Mouse (Mus musculus): ENCODE measurements around the gene C8b. TPM values are rescaled to one million over a fixed set of nuclear protein-coding genes. Genes with fewer than 3 reads are reported as not detected.

The C8b gene
- not detected in 2 replicates for polyA plus RNA-seq (2015; fragmentation: Nextera tagmentation; extraction: Ambion mirVana)

GRCm38 (mm10) chr4:104766065-104766464, at the start of gene C8b:
C8b (plus strand) TSS chr4:104766317.
- no peaks in the 10 kb centered on the region for H3K36me3 ChIP-seq
- no peak for ATAC-seq (ENCODE audit: low FRiP score, low read depth)
- no peak within 1 kb of the TSS for H3K4me3 ChIP-seq
- peaks cover 11% of the 10 kb centered on the region for H3K27me3 ChIP-seq
- H3K9ac ChIP-seq: no peak within 1 kb of the TSS
- H3K9me3 ChIP-seq: no peaks in the 10 kb centered on the region
- no peaks in the 10 kb centered on the region for H3K4me1 ChIP-seq
- WGBS: 92% methylated on average over 8 of the region's 8 CpGs
- no peak within 1 kb of the TSS for H3K27ac ChIP-seq
- H3K4me2 ChIP-seq (replicated peaks): no peak within 1 kb of the TSS

GRCm38 (mm10) chr4:104716506-104716905, 49.6 kb upstream of the C8b start:
- no peaks in the 10 kb centered on the region for H3K36me3 ChIP-seq
- WGBS: 83% methylated on average over 1 of the region's 1 CpGs
- no peak overlapping the region for H3K9ac ChIP-seq
- H3K4me1 ChIP-seq: peaks cover 47% of the 10 kb centered on the region
- H3K27ac ChIP-seq: no peak overlapping the region
- no peak overlapping the region for H3K4me2 ChIP-seq (replicated peaks)
- no peaks in the 10 kb centered on the region for H3K9me3 ChIP-seq
- ATAC-seq (ENCODE audit: low FRiP score, low read depth): no peak
- peaks cover 59% of the 10 kb centered on the region for H3K27me3 ChIP-seq
- no peak overlapping the region for H3K4me3 ChIP-seq

- H3K27me3 ChIP-seq: peaks cover 56% of the 10 kb centered on the region
- WGBS: 49% methylated on average over 13 of the region's 13 CpGs
- H3K4me1 ChIP-seq: peaks cover 35% of the 10 kb centered on the region
- H3K36me3 ChIP-seq: no peaks in the 10 kb centered on the region
- ATAC-seq (ENCODE audit: low FRiP score, low read depth): no peak
- H3K9ac ChIP-seq: no peak overlapping the region
- H3K4me3 ChIP-seq: no peak overlapping the region
- no peaks in the 10 kb centered on the region for H3K9me3 ChIP-seq
- H3K27ac ChIP-seq: no peak overlapping the region
- H3K4me2 ChIP-seq (replicated peaks): no peak overlapping the region
Measured at GRCm38 (mm10) chr4:104718973-104719795, 46.9 kb upstream of the C8b start.

GRCm38 (mm10) chr4:104723527-104724045, 42.5 kb upstream of the C8b start:
- no peaks in the 10 kb centered on the region for H3K36me3 ChIP-seq
- WGBS: 56% methylated on average over 6 of the region's 6 CpGs
- peaks cover 22% of the 10 kb centered on the region for H3K4me1 ChIP-seq
- H3K4me3 ChIP-seq: no peak overlapping the region
- no peak overlapping the region for H3K27ac ChIP-seq
- H3K9ac ChIP-seq: no peak overlapping the region
- ATAC-seq (ENCODE audit: low FRiP score, low read depth): no peak
- H3K4me2 ChIP-seq (replicated peaks): peak overlapping the region; percentile 41
- peaks cover 29% of the 10 kb centered on the region for H3K27me3 ChIP-seq
- H3K9me3 ChIP-seq: no peaks in the 10 kb centered on the region

- H3K4me3 ChIP-seq: no peak overlapping the region
- WGBS: 15% methylated on average over 5 of the region's 5 CpGs
Measured at GRCm38 (mm10) chr4:104724258-104724657, 41.9 kb upstream of the C8b start.

GRCm38 (mm10) chr4:104725673-104726072, 40.4 kb upstream of the C8b start:
- Histone ChIP-seq H3K27ac (no peak overlapping the region), H3K9me3 (no peaks in the 10 kb centered on the region), H3K36me3 (no peaks in the 10 kb centered on the region), H3K4me3 (no peak overlapping the region), H3K27me3 (peaks cover 11% of the 10 kb centered on the region), H3K4me1 (peaks cover 17% of the 10 kb centered on the region), H3K9ac (no peak overlapping the region), H3K4me2 (replicated peaks) (no peak overlapping the region)
- 53% methylated on average over 3 of the region's 3 CpGs for WGBS
- no peak for ATAC-seq (ENCODE audit: low FRiP score, low read depth)

More at GRCm38 (mm10) chr4:104724258-104724657, 41.9 kb upstream of the C8b start:
- Histone ChIP-seq H3K27me3 (peaks cover 23% of the 10 kb centered on the region), H3K4me1 (peaks cover 18% of the 10 kb centered on the region), H3K4me2 (replicated peaks) (peak overlapping the region; percentile 41), H3K9me3 (no peaks in the 10 kb centered on the region), H3K27ac (no peak overlapping the region), H3K36me3 (no peaks in the 10 kb centered on the region), H3K9ac (no peak overlapping the region)
- ATAC-seq (ENCODE audit: low FRiP score, low read depth): no peak

- no peaks in the 10 kb centered on the region for H3K36me3 ChIP-seq
- no peak overlapping the region for H3K4me2 ChIP-seq (replicated peaks)
- no peak for ATAC-seq (ENCODE audit: low FRiP score, low read depth)
- no peaks in the 10 kb centered on the region for H3K27me3 ChIP-seq
- H3K4me3 ChIP-seq: no peak overlapping the region
- no peaks in the 10 kb centered on the region for H3K9me3 ChIP-seq
- no peak overlapping the region for H3K9ac ChIP-seq
- H3K27ac ChIP-seq: no peak overlapping the region
- 78% methylated on average over 8 of the region's 8 CpGs for WGBS
- peaks cover 7% of the 10 kb centered on the region for H3K4me1 ChIP-seq
Measured at GRCm38 (mm10) chr4:104729185-104729584, 36.9 kb upstream of the C8b start.

- Histone ChIP-seq H3K36me3 (no peaks in the 10 kb centered on the region), H3K4me2 (replicated peaks) (no peak overlapping the region), H3K9me3 (no peaks in the 10 kb centered on the region), H3K4me3 (no peak overlapping the region), H3K9ac (no peak overlapping the region), H3K4me1 (peaks cover 14% of the 10 kb centered on the region; the same call in 1 of the 2 replicates), H3K27me3 (no peaks in the 10 kb centered on the region), H3K27ac (no peak overlapping the region)
- 52% methylated on average over 6 of the region's 6 CpGs for WGBS
- ATAC-seq (ENCODE audit: low FRiP score, low read depth): no peak
Measured at GRCm38 (mm10) chr4:104746500-104746899, 19.6 kb upstream of the C8b start.

GRCm38 (mm10) chr4:104754090-104754489, 12.0 kb upstream of the C8b start:
- no peak overlapping the region for H3K4me2 ChIP-seq (replicated peaks)
- no peaks in the 10 kb centered on the region for H3K27me3 ChIP-seq
- no peaks in the 10 kb centered on the region for H3K4me1 ChIP-seq
- no peak overlapping the region for H3K4me3 ChIP-seq
- no peak overlapping the region for H3K27ac ChIP-seq
- no peaks in the 10 kb centered on the region for H3K36me3 ChIP-seq
- WGBS: 67% methylated on average over 3 of the region's 3 CpGs
- no peaks in the 10 kb centered on the region for H3K9me3 ChIP-seq
- ATAC-seq (ENCODE audit: low FRiP score, low read depth): no peak
- no peak overlapping the region for H3K9ac ChIP-seq

GRCm38 (mm10) chr4:104760878-104761624, 5.1 kb upstream of the C8b start:
- 74% methylated on average over 13 of the region's 13 CpGs for WGBS
- Histone ChIP-seq H3K9me3 (no peaks in the 10 kb centered on the region), H3K4me2 (replicated peaks) (no peak overlapping the region), H3K4me1 (no peaks in the 10 kb centered on the region), H3K27me3 (peaks cover 7% of the 10 kb centered on the region; the same call in 1 of the 2 replicates), H3K27ac (no peak overlapping the region), H3K4me3 (no peak overlapping the region), H3K36me3 (no peaks in the 10 kb centered on the region), H3K9ac (no peak overlapping the region)
- no peak for ATAC-seq (ENCODE audit: low FRiP score, low read depth)

GRCm38 (mm10) chr4:104768190-104768589, 2.1 kb downstream of the C8b start:
- Histone ChIP-seq H3K9me3 (no peaks in the 10 kb centered on the region), H3K27me3 (peaks cover 9% of the 10 kb centered on the region; the same call in 1 of the 2 replicates), H3K36me3 (no peaks in the 10 kb centered on the region), H3K27ac (no peak overlapping the region), H3K4me1 (no peaks in the 10 kb centered on the region), H3K9ac (no peak overlapping the region), H3K4me3 (no peak overlapping the region), H3K4me2 (replicated peaks) (no peak overlapping the region)
- WGBS: 91% methylated on average over 4 of the region's 4 CpGs
- no peak for ATAC-seq (ENCODE audit: low FRiP score, low read depth)

GRCm38 (mm10) chr4:104769602-104770001, 3.5 kb downstream of the C8b start:
- H3K9ac ChIP-seq: no peak overlapping the region
- no peak for ATAC-seq (ENCODE audit: low FRiP score, low read depth)
- H3K4me1 ChIP-seq: no peaks in the 10 kb centered on the region
- H3K4me2 ChIP-seq (replicated peaks): no peak overlapping the region
- H3K4me3 ChIP-seq: no peak overlapping the region
- H3K27me3 ChIP-seq: peaks cover 7% of the 10 kb centered on the region; the same call in 1 of the 2 replicates
- WGBS: 86% methylated on average over 8 of the region's 8 CpGs
- no peaks in the 10 kb centered on the region for H3K36me3 ChIP-seq
- H3K27ac ChIP-seq: no peak overlapping the region
- H3K9me3 ChIP-seq: no peaks in the 10 kb centered on the region

Data from limb, embryonic 13.5 days (tissue).